Mouse (Mus musculus) layer of hippocampus, postnatal 10 days (tissue): Measurements from ENCODE around the gene Otud7b. TPM values are rescaled to one million over a fixed set of nuclear protein-coding genes. Genes with fewer than 3 reads are reported as not detected.

Source experiments
- DNase-seq, 2 experiments: peaks; one replicate each; pipeline ENCODE4 v3.0.0; 2021; ENCODE audit warnings: low spot score in 2 of 2
- total RNA-seq, 2 experiments: library from RNA; stranded (reverse); gene quantifications; 2 replicates each; pipeline ENCODE4 v1.2.3; 2021

The Otud7b gene
- total RNA-seq, 2 experiments from 2014 or later: 17.7 to 21.0 TPM

- DNase-seq: no peak
Observed at GRCm38 (mm10) chr3:96082714-96083508, 21.4 kb upstream of the Otud7b start.

GRCm38 (mm10) chr3:96084146-96084755 lies 20.1 kb upstream of the Otud7b start:
- no peak for DNase-seq

GRCm38 (mm10) chr3:96087219-96087618 lies 17.1 kb upstream of the Otud7b start:
- no peak for DNase-seq

- no peak for DNase-seq
Observed at GRCm38 (mm10) chr3:96087801-96088200, 16.5 kb upstream of the Otud7b start.

- DNase-seq: no peak
Observed at GRCm38 (mm10) chr3:96089882-96090489, 14.3 kb upstream of the Otud7b start.

- no peak for DNase-seq
Observed at GRCm38 (mm10) chr3:96091146-96091545, 13.2 kb upstream of the Otud7b start.

GRCm38 (mm10) chr3:96091966-96092365 lies 12.4 kb upstream of the Otud7b start:
- DNase-seq: no peak

GRCm38 (mm10) chr3:96093509-96093908 lies 10.8 kb upstream of the Otud7b start:
- no peak for DNase-seq

GRCm38 (mm10) chr3:96094203-96094602 lies 10.1 kb upstream of the Otud7b start:
- no peak for DNase-seq

- no peak for DNase-seq
Observed at GRCm38 (mm10) chr3:96098168-96098567, 6.2 kb upstream of the Otud7b start.

GRCm38 (mm10) chr3:96098616-96099267 lies 5.6 kb upstream of the Otud7b start:
- DNase-seq: no peak

GRCm38 (mm10) chr3:96102100-96102872 lies 2.0 kb upstream of the Otud7b start:
- peak; percentile 14 to 46 for DNase-seq

- no peak for DNase-seq
Observed at GRCm38 (mm10) chr3:96103901-96104260, 446 bp upstream of the Otud7b start.

GRCm38 (mm10) chr3:96105232-96105747 lies 963 bp downstream of the Otud7b start:
- DNase-seq: no peak

GRCm38 (mm10) chr3:96106151-96106550 lies 1.8 kb downstream of the Otud7b start:
- DNase-seq: no peak

- no peak for DNase-seq
Observed at GRCm38 (mm10) chr3:96108315-96108714, 4.0 kb downstream of the Otud7b start.

- no peak for DNase-seq
Observed at GRCm38 (mm10) chr3:96113251-96113650, 8.9 kb downstream of the Otud7b start.

GRCm38 (mm10) chr3:96118142-96118541 lies 13.8 kb downstream of the Otud7b start:
- no peak for DNase-seq

- DNase-seq: no peak
Observed at GRCm38 (mm10) chr3:96118702-96119101, 14.4 kb downstream of the Otud7b start.

- DNase-seq: no peak
Observed at GRCm38 (mm10) chr3:96124235-96124634, 19.9 kb downstream of the Otud7b start.

- DNase-seq: no peak
Observed at GRCm38 (mm10) chr3:96128128-96128527, 23.8 kb downstream of the Otud7b start.
